Mouse (Mus musculus) heart, embryonic 12.5 days (tissue): Measurements from ENCODE around the gene Slc10a7. TPM values are rescaled to one million over a fixed set of nuclear protein-coding genes. Genes with fewer than 3 reads are reported as not detected.
"Not testable (repeated sequence)": the region's sequence is repeated elsewhere in the genome, so short reads cannot be mapped to it uniquely, and the experiment has no call there.

Experiments
- ATAC-seq: fragments of 200-750 bp; cut with Nextera tagmentation; 2 replicates; pipeline ENCODE4 v1.8.0; 2017; ENCODE audit warnings: moderate TSS enrichment, moderate library complexity; ENCODE audit not compliant: insufficient number of reproducible peaks, low FRiP score
- H3K27ac ChIP-seq: fragments of 300-500 bp; sonication (generic); 2 replicates; pipeline ENCODE4 v1.5.1; 2016; ENCODE audit warnings: mild to moderate bottlenecking, moderate library complexity; ENCODE audit not compliant: poor library complexity, severe bottlenecking
- H3K27me3 ChIP-seq: fragments of 300-500 bp; sonication (generic); replicated peaks from 2 replicates; pipeline ENCODE4 v1.6.1; 2016; ENCODE audit warnings: mild to moderate bottlenecking, moderate library complexity
- H3K36me3 ChIP-seq: fragments of 300-500 bp; sonication (generic); 2 replicates; pipeline ENCODE4 v1.6.1; 2016; ENCODE audit warnings: mild to moderate bottlenecking, moderate library complexity
- H3K4me1 ChIP-seq: fragments of 300-500 bp; sonication (generic); replicated peaks from 2 replicates; pipeline ENCODE4 v1.6.1; 2016; ENCODE audit warnings: mild to moderate bottlenecking
- H3K4me2 ChIP-seq: fragments of 300-500 bp; sonication (generic); 2 replicates; pipeline ENCODE4 v1.6.1; 2016; ENCODE audit warnings: mild to moderate bottlenecking, moderate library complexity
- H3K4me3 ChIP-seq: fragments of 300-500 bp; sonication (generic); 2 replicates; pipeline ENCODE4 v1.5.1; 2016; ENCODE audit warnings: mild to moderate bottlenecking
- H3K9ac ChIP-seq: fragments of 300-500 bp; sonication (generic); 2 replicates; pipeline ENCODE4 v1.6.1; 2016; ENCODE audit warnings: mild to moderate bottlenecking, moderate library complexity
- H3K9me3 ChIP-seq: fragments of 300-500 bp; sonication (generic); replicated peaks from 2 replicates; pipeline ENCODE4 v1.6.1; 2016; ENCODE audit warnings: mild to moderate bottlenecking, moderate library complexity
- WGBS: fragments of 180-500 bp; shearing (Covaris S2); methylation state at CpG from one replicate; pipeline ENCODE4 v1.1.7; 2016; 5-methylcytosine and 5-hydroxymethylcytosine counted together
- polyA plus RNA-seq: library from polyadenylated mRNA; unstranded; fragments of >200 nt; fragmentation: Nextera tagmentation; extraction: Ambion mirVana; gene quantifications from 2 replicates; pipeline ENCODE4 v1.2.1, GENCODE M21; 2016

The Slc10a7 gene
- polyA plus RNA-seq, 1 experiment from 2014 or later: 12.9 TPM

DNA sequence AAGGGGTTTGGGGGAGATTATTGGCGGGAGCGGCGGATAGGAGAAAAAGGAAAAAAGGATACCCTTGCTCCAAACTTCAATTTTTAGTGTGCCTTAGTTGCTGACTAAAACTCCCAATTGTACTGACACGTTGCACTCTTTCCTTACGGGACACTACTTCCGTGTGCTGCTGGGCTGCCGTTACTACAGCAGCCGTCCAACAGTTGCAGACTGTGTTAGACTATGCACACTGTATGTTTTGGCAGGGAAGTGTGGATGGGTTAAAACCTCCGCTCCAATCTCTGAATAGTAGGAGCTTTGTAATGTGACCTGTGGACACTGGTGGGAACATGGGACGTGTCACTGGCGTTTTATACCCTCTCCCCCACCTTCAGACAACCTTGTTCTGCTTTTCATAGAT lies 948 bp downstream of the Slc10a7 start:
- H3K4me1 ChIP-seq: peaks cover 10% of the 10 kb centered on the region
- H3K4me3 ChIP-seq: peak overlapping the region; percentile 86
- peak overlapping the region; percentile 96 for H3K27ac ChIP-seq
- peak overlapping the region; percentile 98 for H3K9ac ChIP-seq
- ATAC-seq: no peak
- 0% methylated on average over 11 of the region's 11 CpGs for WGBS
- H3K4me2 ChIP-seq: peak overlapping the region; percentile 92
- H3K27me3 ChIP-seq: no peaks in the 10 kb centered on the region
- peaks cover 10% of the 10 kb centered on the region for H3K36me3 ChIP-seq
- no peaks in the 10 kb centered on the region for H3K9me3 ChIP-seq

DNA sequence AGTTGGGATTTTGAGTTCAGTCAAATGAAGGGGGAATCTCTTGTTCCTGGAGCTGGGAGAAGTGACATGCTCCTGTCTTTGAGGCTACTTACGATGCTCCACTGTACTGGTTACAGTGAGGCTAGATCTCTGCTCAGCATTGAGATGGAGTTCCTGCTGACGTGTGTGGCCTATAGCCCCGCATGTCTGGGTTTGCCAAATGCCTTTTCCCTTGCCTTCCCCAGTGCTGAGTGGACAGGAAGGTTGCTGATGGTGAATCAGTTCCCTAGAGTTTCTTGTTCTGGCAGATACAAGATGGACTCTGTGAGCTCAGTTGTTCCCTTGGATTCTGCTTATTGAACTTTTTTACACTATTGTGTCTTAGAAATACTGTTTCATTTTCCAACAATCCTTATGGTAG lies 1.8 kb downstream of the Slc10a7 start:
- Histone ChIP-seq H3K4me3 (no peak overlapping the region), H3K9me3 (no peaks in the 10 kb centered on the region), H3K4me1 (peaks cover 10% of the 10 kb centered on the region), H3K9ac (no peak overlapping the region; the same call in 1 of the 2 replicates), H3K4me2 (no peak overlapping the region), H3K27me3 (no peaks in the 10 kb centered on the region), H3K36me3 (peaks cover 17% of the 10 kb centered on the region), H3K27ac (no peak overlapping the region)
- no peak for ATAC-seq
- 53% methylated on average over 3 of the region's 3 CpGs for WGBS

DNA sequence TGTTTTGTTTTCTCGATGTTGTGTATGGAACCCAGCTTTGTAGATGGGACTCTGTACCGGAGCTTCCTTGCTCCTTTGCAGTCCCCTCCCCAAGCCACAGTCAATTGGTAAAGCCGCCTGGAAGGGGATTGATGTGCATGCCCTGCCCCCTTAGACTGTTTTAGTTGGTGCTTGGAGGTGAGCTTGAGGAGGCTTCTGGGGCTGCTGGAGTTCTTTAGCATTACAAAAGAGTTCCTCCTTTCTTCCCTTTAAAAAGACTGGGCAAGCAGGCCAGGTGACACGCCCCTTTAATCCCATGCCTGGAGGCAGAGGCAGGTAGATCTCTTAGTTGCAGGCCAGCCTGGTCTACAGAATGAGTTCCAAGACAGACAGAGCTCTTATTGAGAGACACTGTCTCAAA lies 4.0 kb downstream of the Slc10a7 start:
- Histone ChIP-seq H3K4me2 (no peak overlapping the region), H3K27ac (no peak overlapping the region), H3K9me3 (no peaks in the 10 kb centered on the region), H3K9ac (no peak overlapping the region), H3K27me3 (no peaks in the 10 kb centered on the region), H3K36me3 (peaks cover 25% of the 10 kb centered on the region), H3K4me3 (no peak overlapping the region), H3K4me1 (peaks cover 6% of the 10 kb centered on the region; the same call in 1 of the 2 replicates)
- WGBS: 91% methylated on average over 4 of the region's 4 CpGs
- no peak for ATAC-seq

DNA sequence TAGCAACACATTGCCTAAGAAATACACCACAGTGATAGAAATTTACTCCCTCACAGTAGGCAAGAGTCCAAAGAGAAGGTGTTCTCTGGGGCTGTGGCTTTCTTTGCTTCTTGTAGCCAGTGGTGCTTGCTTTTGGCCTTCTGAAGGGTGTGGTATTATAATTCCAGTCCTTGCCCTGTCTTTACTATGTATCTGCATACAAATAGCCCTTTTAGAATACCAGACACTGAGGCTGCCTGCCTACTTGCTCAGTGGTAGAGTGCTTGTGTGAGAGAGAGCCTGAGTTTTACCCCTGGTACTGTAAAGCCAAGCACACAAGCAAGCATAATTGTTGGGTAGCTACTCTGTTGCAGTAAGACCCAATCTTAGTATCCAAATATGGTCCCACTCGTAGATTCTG lies 5.6 kb downstream of the Slc10a7 start:
- WGBS: 89% methylated on average over 1 of the region's 1 CpGs
- no peaks in the 10 kb centered on the region for H3K27me3 ChIP-seq
- no peaks in the 10 kb centered on the region for H3K9me3 ChIP-seq
- no peak overlapping the region for H3K4me2 ChIP-seq
- H3K4me3 ChIP-seq: no peak overlapping the region
- H3K9ac ChIP-seq: no peak overlapping the region
- no peak for ATAC-seq
- peaks cover 25% of the 10 kb centered on the region for H3K36me3 ChIP-seq
- no peak overlapping the region for H3K27ac ChIP-seq
- H3K4me1 ChIP-seq: peaks cover 6% of the 10 kb centered on the region; the same call in 1 of the 2 replicates

DNA sequence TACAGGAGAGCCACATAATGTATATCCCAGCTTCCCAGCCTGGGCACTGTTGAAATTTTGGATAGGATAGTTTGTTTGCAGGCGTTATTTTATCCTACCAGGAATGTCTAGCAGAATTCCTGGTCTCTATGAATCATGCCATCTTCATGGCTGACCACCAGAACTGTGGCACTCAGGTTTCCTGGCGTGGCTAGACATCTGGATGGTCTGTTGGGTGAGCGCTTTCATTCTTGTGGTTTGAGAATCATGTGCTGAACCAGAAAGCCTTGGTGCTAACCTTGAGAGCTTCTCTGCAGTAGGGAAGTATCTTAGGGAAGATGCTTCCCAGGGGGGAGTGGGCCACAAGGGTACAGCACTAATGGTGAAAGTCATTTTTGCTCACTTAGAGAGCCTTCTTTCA lies 6.0 kb downstream of the Slc10a7 start:
- Histone ChIP-seq H3K4me1 (peaks cover 6% of the 10 kb centered on the region; the same call in 1 of the 2 replicates), H3K27ac (no peak overlapping the region), H3K4me2 (no peak overlapping the region), H3K36me3 (peaks cover 25% of the 10 kb centered on the region), H3K27me3 (no peaks in the 10 kb centered on the region), H3K4me3 (no peak overlapping the region), H3K9me3 (no peaks in the 10 kb centered on the region), H3K9ac (no peak overlapping the region)
- no peak for ATAC-seq
- WGBS: 84% methylated on average over 3 of the region's 3 CpGs

DNA sequence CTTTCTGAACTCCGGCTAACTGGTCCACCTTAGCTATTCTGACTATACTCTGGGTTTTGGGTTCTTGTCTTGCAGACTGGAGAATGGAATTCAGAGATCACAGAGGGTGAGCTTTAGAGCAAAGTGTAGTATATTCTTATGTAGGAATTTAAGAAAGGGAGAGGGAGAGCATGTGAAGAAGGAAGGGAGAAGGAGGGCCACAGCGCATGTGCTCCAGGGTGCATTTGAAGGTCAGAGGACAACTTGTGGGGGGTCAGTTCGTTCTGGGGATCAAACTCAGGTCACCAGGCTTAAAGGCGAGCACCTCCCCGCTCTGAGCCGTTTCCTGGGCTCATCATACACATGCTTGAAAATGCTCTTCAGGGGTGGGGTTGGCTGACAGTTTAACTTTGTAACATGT lies 24.8 kb downstream of the Slc10a7 start:
- no peak for ATAC-seq
- WGBS: 86% methylated on average over 6 of the region's 6 CpGs
- Histone ChIP-seq H3K4me2 (no peak overlapping the region), H3K9me3 (no peaks in the 10 kb centered on the region), H3K27me3 (no peaks in the 10 kb centered on the region), H3K9ac (no peak overlapping the region), H3K4me3 (no peak overlapping the region), H3K4me1 (no peaks in the 10 kb centered on the region), H3K27ac (no peak overlapping the region), H3K36me3 (peaks cover 46% of the 10 kb centered on the region)

DNA sequence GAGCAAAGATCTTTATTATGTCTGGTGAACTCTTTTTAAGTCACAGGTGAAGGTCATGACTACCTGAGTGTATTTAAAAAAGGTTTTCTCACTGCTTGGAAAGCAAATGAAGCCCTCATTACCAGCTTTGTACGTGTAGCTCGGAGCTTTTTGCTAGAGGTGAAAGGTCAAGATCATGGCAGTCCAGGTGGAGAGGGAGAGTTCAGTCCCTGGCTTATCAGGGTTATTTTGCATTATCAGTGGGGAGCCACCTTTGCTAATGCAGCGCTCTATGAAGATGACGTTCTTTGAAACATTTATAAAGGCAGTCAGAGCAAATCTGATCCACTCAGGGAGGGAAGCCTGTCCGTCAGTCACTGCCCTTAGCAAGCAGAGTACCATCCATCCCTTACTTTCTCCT lies 27.6 kb downstream of the Slc10a7 start:
- Histone ChIP-seq H3K27me3 (no peaks in the 10 kb centered on the region), H3K4me2 (no peak overlapping the region), H3K9ac (no peak overlapping the region), H3K36me3 (peaks cover 33% of the 10 kb centered on the region), H3K4me1 (no peaks in the 10 kb centered on the region), H3K27ac (no peak overlapping the region), H3K9me3 (no peaks in the 10 kb centered on the region), H3K4me3 (no peak overlapping the region)
- ATAC-seq: no peak
- 77% methylated on average over 5 of the region's 5 CpGs for WGBS

DNA sequence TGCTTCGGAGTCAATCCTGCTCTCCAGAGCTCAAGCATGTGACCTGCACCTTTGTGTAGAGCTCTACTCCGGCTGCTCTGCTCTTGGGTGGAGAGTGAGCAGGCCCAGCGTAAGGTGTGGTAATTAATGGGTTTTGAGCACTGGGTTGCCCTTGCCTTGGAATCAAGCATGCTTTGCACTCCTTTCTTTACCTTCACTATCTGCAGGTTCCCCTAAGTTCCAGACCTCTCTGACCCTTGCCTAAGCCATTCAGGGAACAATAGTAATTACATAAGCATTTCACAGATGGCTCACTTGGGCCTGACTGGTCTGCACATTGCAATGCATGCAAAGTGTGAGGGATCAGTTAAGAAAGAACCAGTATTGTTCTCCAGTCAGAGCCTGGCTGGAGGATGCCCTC lies 28.6 kb downstream of the Slc10a7 start:
- H3K9ac ChIP-seq: no peak overlapping the region
- H3K9me3 ChIP-seq: no peaks in the 10 kb centered on the region
- H3K36me3 ChIP-seq: peaks cover 33% of the 10 kb centered on the region
- no peaks in the 10 kb centered on the region for H3K27me3 ChIP-seq
- H3K4me1 ChIP-seq: no peaks in the 10 kb centered on the region
- ATAC-seq: no peak
- no peak overlapping the region for H3K4me2 ChIP-seq
- no peak overlapping the region for H3K4me3 ChIP-seq
- 84% methylated on average over 3 of the region's 3 CpGs for WGBS
- H3K27ac ChIP-seq: no peak overlapping the region

DNA sequence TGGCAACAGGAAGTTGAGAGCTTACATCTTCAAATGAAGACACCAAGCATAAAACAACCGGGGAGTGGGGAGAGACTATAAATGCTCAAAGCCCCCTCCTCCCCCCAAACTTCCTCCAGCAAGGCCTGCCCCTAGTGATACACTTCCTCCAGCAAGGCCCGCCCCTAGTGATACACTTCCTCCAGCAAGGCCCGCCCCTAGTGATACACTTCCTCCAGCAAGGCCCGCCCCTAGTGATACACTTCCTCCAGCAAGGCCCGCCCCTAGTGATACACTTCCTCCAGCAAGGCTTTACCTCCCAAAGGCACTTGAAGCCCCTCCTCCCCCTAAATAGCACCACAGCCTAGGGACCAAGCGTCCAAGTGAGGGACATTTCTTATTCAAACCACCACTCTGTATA lies 33.5 kb downstream of the Slc10a7 start:
- Histone ChIP-seq H3K36me3 (peaks cover 25% of the 10 kb centered on the region), H3K4me1 (peaks cover 16% of the 10 kb centered on the region)
- H3K4me3 ChIP-seq, H3K27me3 ChIP-seq, H3K9ac ChIP-seq, H3K4me2 ChIP-seq, ATAC-seq, H3K27ac ChIP-seq, H3K9me3 ChIP-seq: not testable (repeated sequence)
- 97% methylated on average over 4 of the region's 6 CpGs for WGBS

DNA sequence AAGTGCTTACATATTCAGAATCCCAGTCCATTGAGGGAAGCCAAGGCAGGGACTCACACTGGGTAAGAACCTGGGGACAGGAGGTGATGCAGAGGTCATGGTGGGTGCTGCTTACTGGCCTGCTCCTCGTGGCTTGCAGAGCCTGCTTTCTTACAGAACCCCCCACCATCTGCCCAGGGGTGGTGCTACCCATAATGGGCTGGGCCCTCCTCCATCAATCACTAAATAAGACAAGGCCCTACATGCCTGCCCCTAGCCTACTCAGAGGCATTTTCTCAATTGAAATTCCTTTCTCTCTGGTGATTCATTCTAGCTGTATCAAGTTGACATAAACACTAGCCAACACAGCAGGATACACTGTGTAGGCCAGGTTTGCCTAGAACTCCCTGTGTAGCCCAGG lies 34.5 kb downstream of the Slc10a7 start:
- H3K36me3 ChIP-seq: peaks cover 15% of the 10 kb centered on the region
- 37% methylated on average over 1 of the region's 1 CpGs for WGBS

DNA sequence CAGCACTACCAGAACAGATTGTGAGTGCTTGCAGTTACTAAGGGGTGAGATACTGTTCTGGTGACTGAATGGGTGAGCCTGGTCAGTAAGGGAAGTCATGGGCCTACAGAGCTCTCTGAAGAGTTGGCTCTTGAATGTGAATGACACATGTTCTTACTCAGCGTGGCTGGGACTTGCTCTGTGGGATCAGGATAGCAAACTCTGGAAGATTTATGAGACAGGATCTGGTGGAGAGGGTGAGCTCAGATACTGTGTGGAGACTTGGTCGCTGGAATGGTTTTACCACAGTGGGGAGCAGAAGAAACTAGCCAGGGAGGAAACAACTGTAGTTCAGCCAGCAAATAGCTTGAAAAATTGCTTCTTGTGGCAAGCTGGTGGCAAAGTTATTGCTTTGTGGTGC lies 35.4 kb downstream of the Slc10a7 start:
- Histone ChIP-seq H3K4me1 (peaks cover 16% of the 10 kb centered on the region), H3K9me3 (no peaks in the 10 kb centered on the region), H3K36me3 (peaks cover 15% of the 10 kb centered on the region), H3K4me2 (no peak overlapping the region), H3K27ac (no peak overlapping the region), H3K9ac (no peak overlapping the region), H3K27me3 (no peaks in the 10 kb centered on the region), H3K4me3 (no peak overlapping the region)
- ATAC-seq: no peak
- WGBS: 65% methylated on average over 2 of the region's 2 CpGs

More for the DNA sequence above, 34.5 kb downstream of the Slc10a7 start:
- no peak overlapping the region for H3K4me3 ChIP-seq
- no peak overlapping the region for H3K27ac ChIP-seq
- no peak overlapping the region for H3K4me2 ChIP-seq
- no peak overlapping the region for H3K9ac ChIP-seq
- H3K9me3 ChIP-seq: no peaks in the 10 kb centered on the region
- no peak for ATAC-seq
- no peaks in the 10 kb centered on the region for H3K27me3 ChIP-seq
- H3K4me1 ChIP-seq: peaks cover 16% of the 10 kb centered on the region

DNA sequence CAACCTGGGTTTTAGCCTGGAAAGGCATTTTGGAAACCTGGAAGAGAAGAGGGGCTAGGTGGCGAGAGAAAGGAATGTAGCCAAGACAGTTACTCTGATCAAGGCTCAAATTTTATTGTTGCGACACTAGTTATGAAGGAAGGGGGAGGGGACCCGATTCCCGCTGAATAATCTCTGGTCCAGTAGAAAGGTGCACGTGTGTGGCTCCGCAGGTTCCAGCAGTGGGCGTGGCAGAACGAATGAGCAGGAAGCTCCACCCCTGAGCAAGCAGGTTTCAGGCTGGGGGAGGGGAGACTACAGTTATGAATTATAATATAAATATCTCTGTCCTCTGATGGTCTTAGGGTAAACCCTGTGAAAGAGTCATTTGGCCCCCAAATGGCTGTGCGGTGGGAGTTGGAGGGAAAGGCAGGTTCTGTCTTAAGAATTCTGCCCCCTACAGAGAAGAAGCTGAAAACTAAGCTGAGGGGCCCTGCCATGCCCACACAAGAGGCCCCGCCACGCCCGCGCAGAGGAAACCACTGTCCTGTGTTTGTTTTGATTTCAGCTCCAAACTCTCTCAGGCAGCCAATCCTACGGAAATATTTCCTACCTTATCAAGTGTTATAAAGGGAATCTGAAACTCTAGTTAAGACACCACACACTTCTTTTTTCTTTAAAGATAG lies 36.1 kb downstream of the Slc10a7 start:
- H3K9ac ChIP-seq, H3K4me3 ChIP-seq, H3K4me2 ChIP-seq, H3K27ac ChIP-seq, H3K9me3 ChIP-seq, H3K27me3 ChIP-seq, ATAC-seq: not testable (repeated sequence)
- WGBS: 40% methylated on average over 9 of the region's 14 CpGs
- H3K36me3 ChIP-seq: peaks cover 12% of the 10 kb centered on the region
- H3K4me1 ChIP-seq: peaks cover 21% of the 10 kb centered on the region
